Mouse (Mus musculus) MEL (cell line): Measurements from ENCODE around the gene Tomm22.

Experiments used
- CTCF ChIP-seq, 3 experiments: IDR thresholded peaks in 2 of 3; conservative IDR thresholded peaks in 1 of 3; 2 replicates each; pipeline ENCODE4 v1.5.1; 2011 to 2012; ENCODE audit warnings: low read length in 3 of 3, low read depth in 2 of 3, mild to moderate bottlenecking in 2 of 3, improper control_type of control experiment in 1 of 3, inconsistent platforms in 1 of 3, mixed read lengths in 1 of 3, moderate library complexity in 1 of 3; ENCODE audit not compliant: control insufficient read depth in 1 of 3, insufficient read depth in 1 of 3, poor library complexity in 1 of 3, severe bottlenecking in 1 of 3
- EP300 ChIP-seq, 2 experiments: IDR thresholded peaks; 2 replicates each; pipeline ENCODE4 v1.6.1; 2011; ENCODE audit warnings: improper control_type of control experiment in 2 of 2, low read length in 2 of 2, low read depth in 1 of 2, mild to moderate bottlenecking in 1 of 2
- ETS1 ChIP-seq: IDR thresholded peaks from 2 replicates; pipeline ENCODE4 v1.6.1; 2012; ENCODE audit warnings: low read depth, mild to moderate bottlenecking, inconsistent platforms, low read length, improper control_type of control experiment, moderate library complexity
- POLR2A ChIP-seq, 2 experiments: IDR thresholded peaks; 2 replicates each; pipeline ENCODE4 v1.6.1; 2011 to 2012; ENCODE audit warnings: low read length in 2 of 2, mild to moderate bottlenecking in 2 of 2, control low read depth in 1 of 2, improper control_type of control experiment in 1 of 2, low read depth in 1 of 2, moderate library complexity in 1 of 2; ENCODE audit not compliant: control insufficient read depth in 1 of 2, insufficient read depth in 1 of 2, poor library complexity in 1 of 2
- TBP ChIP-seq: IDR thresholded peaks from 2 replicates; pipeline ENCODE4 v1.8.0; 2011; ENCODE audit warnings: low read depth, low read length, improper control_type of control experiment
- USF1 ChIP-seq: IDR thresholded peaks from 2 replicates; pipeline ENCODE4 v1.6.1; 2014; ENCODE audit warnings: low read depth, mild to moderate bottlenecking, inconsistent platforms, low read length, improper control_type of control experiment, moderate library complexity
- ZMIZ1 ChIP-seq: IDR thresholded peaks from 2 replicates; pipeline ENCODE4 v1.6.1; 2012; ENCODE audit warnings: low read depth, mild to moderate bottlenecking, inconsistent platforms, low read length, improper control_type of control experiment, moderate library complexity

DNA sequence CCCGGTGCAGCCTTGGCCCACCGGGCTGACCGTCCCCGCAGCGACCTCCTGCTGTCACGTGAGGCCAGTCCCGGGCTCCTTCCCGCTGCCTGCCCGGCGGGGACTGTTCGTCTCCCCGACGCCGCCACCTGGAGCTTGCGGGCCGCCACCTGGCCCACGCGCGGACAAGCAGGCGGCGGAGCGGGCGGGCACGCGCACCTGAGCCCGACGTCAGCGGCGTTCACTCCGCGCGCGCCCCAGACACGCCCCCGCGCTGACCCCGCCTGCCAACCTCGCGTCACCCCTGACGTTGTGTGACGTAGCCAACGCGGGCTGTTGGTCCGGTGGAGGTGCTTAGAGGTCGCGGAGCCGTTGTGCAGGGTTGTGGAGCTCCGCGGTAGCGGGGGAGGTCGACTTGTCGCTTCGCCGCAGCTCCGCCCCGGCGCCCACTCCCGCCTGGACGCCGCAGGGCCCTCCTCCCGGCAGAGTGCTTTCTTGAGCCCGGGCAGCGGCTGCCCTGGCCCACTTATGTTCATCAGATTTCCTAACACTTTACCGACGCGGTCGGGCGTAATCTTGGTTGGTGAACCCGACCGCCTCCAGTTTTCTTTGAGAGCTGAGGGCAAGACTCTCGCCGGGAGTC lies 17.1 kb downstream of the Tomm22 start, which contains the start of gene Josd1:
- TF ChIP-seq CTCF (IDR thresholded peaks at IDR 0.05 in 2 of 3, conservative IDR thresholded peaks at IDR 0.05 in 1 of 3; ENCODE audit: control insufficient read depth in 1 of 3, insufficient read depth in 1 of 3, low read depth in 2 of 3, low read length in 3 of 3, poor library complexity in 1 of 3, severe bottlenecking in 1 of 3) (no peak), USF1 (peak; percentile 60), POLR2A (IDR thresholded peaks at IDR 0.05; ENCODE audit: control insufficient read depth in 1 of 2, insufficient read depth in 1 of 2, low read depth in 1 of 2, low read length in 2 of 2, poor library complexity in 1 of 2) (peak; percentile 85 to 87), ETS1 (peak; percentile 61), EP300 (IDR thresholded peaks at IDR 0.05; ENCODE audit: low read depth in 1 of 2, low read length in 2 of 2) (0 out of 4 replicates have a peak, but pooled peaks of 1 of the 2 experiments have one; percentile 2), TBP (0 out of 2 replicates have a peak, but pooled peaks have one; percentile 14), ZMIZ1 (peak; percentile 51)
